Comparison of ENCODE assay signal across 9 mouse cellular contexts in the genomic region with DNA sequence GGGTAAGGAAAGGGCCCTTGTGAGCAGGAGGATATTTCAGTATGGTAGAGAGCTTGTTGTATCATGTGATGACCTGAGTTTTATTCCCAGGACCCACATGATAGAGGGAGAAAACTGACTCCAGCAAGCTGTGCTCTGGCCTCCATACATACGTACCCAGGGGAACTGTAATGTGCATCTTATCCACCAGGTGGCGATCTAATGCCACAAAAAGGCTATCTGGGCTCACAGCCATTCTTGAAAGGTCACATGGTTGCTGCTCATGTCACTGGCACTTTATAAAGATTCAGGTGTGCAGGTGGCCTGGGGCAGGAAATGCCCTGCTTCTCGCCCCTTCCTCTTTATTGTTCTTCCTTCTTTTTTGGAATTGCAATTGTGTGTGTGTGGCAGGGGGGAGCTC. TPM values are rescaled to one million over a fixed set of nuclear protein-coding genes. Genes with fewer than 3 reads are reported as not detected.
DNase-seq lines count a peak whose midpoint lies in the region; ATAC-seq lines count a peak whose summit lies in the region.
"Had no signal": no experiment of that assay in that cellular context is flagged by ENCODE, and none has a peak within 500 bp of the region (broad histone marks: within the 10 kb centered on the region; RNA-seq: fewer than 3 reads in every experiment).

No protein-coding gene starts in this region.

- peak; percentile 50 for ATAC-seq in midbrain, embryonic 16.5 days
- ATAC-seq in stomach, embryonic 14.5 days (ENCODE audit: insufficient number of reproducible peaks, insufficient read depth, low FRiP score, low read depth) = 0 out of 2 replicates have a peak, but pooled peaks have one; percentile 7

- intact Hi-C loops in left cerebral cortex, postnatal 4 days (cut with DNase I) = loop anchor here (5.0 kb wide), 1 partner anchor 1030 kb away; no protein-coding TSS in a partner anchor

- no peak overlapping the region for H3K27ac ChIP-seq in midbrain, embryonic 16.5 days (ENCODE audit: low read length)
- H3K27ac ChIP-seq in stomach, embryonic 14.5 days (ENCODE audit: low read length) = no peak overlapping the region
- H3K27ac ChIP-seq: embryonic facial prominence, embryonic 12.5 days had no signal

- H3K4me2 ChIP-seq in midbrain, embryonic 16.5 days (ENCODE audit: low read length) = no peak overlapping the region
- H3K4me2 ChIP-seq in stomach, embryonic 14.5 days (replicated peaks; ENCODE audit: low read depth, low read length) = no peak overlapping the region
- H3K4me2 ChIP-seq: embryonic facial prominence, embryonic 12.5 days had no signal

- no peaks in the 10 kb centered on the region for H3K27me3 ChIP-seq in midbrain, embryonic 16.5 days (ENCODE audit: control insufficient read depth, insufficient read depth, low read depth, low read length)
- no peaks in the 10 kb centered on the region for H3K27me3 ChIP-seq in stomach, embryonic 14.5 days (ENCODE audit: control insufficient read depth, insufficient read depth, low read length)
- H3K27me3 ChIP-seq: embryonic facial prominence, embryonic 12.5 days had no signal

- no peaks in the 10 kb centered on the region for H3K9me3 ChIP-seq in midbrain, embryonic 16.5 days (replicated peaks; ENCODE audit: control insufficient read depth, low read length, poor library complexity, severe bottlenecking)
- H3K9me3 ChIP-seq in stomach, embryonic 14.5 days (ENCODE audit: control insufficient read depth, low read depth, low read length) = no peaks in the 10 kb centered on the region
- H3K9me3 ChIP-seq: embryonic facial prominence, embryonic 12.5 days had no signal

- 7% methylated on average over 3 of the region's 3 CpGs for WGBS in midbrain, embryonic 16.5 days
- WGBS in stomach, embryonic 14.5 days = 13% methylated on average over 3 of the region's 3 CpGs

- 0 out of 2 replicates have a peak, but pooled peaks cover 3% of the 10 kb centered on the region for H3K4me1 ChIP-seq in midbrain, embryonic 16.5 days (ENCODE audit: control insufficient read depth, insufficient read depth, low read length)
- H3K4me1 ChIP-seq in stomach, embryonic 14.5 days (ENCODE audit: control insufficient read depth, insufficient read depth, low read length) = no peaks in the 10 kb centered on the region

- no peak overlapping the region for H3K9ac ChIP-seq in midbrain, embryonic 16.5 days (ENCODE audit: low read depth, low read length)
- H3K9ac ChIP-seq in stomach, embryonic 14.5 days (replicated peaks; ENCODE audit: low read depth, low read length) = no peak overlapping the region
- H3K9ac ChIP-seq: embryonic facial prominence, embryonic 12.5 days had no signal

- no peaks in the 10 kb centered on the region for H3K36me3 ChIP-seq in midbrain, embryonic 16.5 days (ENCODE audit: control insufficient read depth, insufficient read depth, low read length)
- no peaks in the 10 kb centered on the region for H3K36me3 ChIP-seq in stomach, embryonic 14.5 days (ENCODE audit: control insufficient read depth, insufficient read depth, low read length)
- H3K36me3 ChIP-seq: embryonic facial prominence, embryonic 12.5 days had no signal

- no peak overlapping the region for H3K4me3 ChIP-seq in midbrain, embryonic 16.5 days (ENCODE audit: low read depth, low read length)
- no peak overlapping the region for H3K4me3 ChIP-seq in stomach, embryonic 14.5 days (ENCODE audit: low read depth, low read length)
- H3K4me3 ChIP-seq: embryonic facial prominence, embryonic 12.5 days had no signal

- peak; percentile 62 to 63 for DNase-seq in urinary bladder, adult 18-20 months (ENCODE audit: low spot score in 2 of 2)
- DNase-seq in urinary bladder, postnatal 10 days (ENCODE audit: low spot score) = no peak
- peak; percentile 80 to 89 for DNase-seq in cerebellum, postnatal 25 days
- peak; percentile 59 to 61 for DNase-seq in gastrocnemius, adult 8-10 months (ENCODE audit: low spot score in 2 of 2)
- peak; percentile 85 for DNase-seq in kidney, adult 18-20 months
- DNase-seq in left cerebral cortex, postnatal 4 days = peak; percentile 81

RNA-seq across cellular contexts. Expression of gene Gli2, which starts 34.1 kb away (rescaled TPM):
- under 1 TPM; 0.44 to 0.54 (median 0.50) TPM for total RNA-seq in gastrocnemius, adult 8-10 months (2022)
- 1 to 10 TPM; 2.9 to 3.3 TPM for total RNA-seq in left cerebral cortex, postnatal 4 days (2021)
- 1.1 TPM in 2 replicates for polyA plus RNA-seq in midbrain, embryonic 16.5 days (2015; fragmentation: Nextera tagmentation; extraction: Ambion mirVana)
- 15.6 and 18.5 TPM in 2 replicates for polyA plus RNA-seq in stomach, embryonic 14.5 days (2014; fragmentation: Nextera tagmentation; extraction: Ambion mirVana)
